Mouse (Mus musculus) liver, adult (tissue): ENCODE data around the gene Thrsp.

Experiments
- GATA4 ChIP-seq: IDR thresholded peaks from 2 replicates; pipeline ENCODE4 v1.6.1; 2014; ENCODE audit warnings: mild to moderate bottlenecking, low read length; ENCODE audit not compliant: insufficient replicate concordance

Thrsp gene

GRCm38 (mm10) chr7:97391293-97392078, 26.0 kb downstream of the Thrsp start:
- TF ChIP-seq GATA4, result no peak

GRCm38 (mm10) chr7:97388541-97388940, 29.0 kb downstream of the Thrsp start:
- TF ChIP-seq GATA4, result no peak

DNA sequence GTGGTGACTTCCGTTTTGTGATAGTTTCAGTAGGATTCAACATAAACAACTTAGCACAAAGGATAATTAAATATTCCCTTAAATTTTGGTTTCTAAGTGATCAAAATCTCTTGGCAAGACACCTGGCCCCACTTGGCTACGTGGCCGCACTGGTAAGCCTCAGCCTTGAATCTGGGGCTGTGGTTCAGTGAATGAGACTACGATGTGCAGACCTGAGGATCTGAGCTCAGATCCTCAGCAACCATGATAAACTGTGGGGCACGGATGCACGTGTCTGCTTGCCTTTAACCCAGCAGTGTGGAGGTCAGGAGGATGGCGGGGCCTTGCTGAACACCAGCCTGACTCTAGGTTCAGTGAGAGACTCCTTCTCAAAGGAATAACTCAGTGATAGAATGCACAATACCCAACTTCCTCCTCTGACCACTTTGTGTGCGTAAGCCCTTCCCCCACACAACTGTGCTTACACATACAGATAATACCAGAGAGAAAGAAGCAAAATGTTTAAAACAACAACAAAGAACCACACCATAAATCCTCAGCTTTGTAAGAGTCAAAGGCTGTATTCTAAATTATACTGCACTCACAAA, 29.9 kb downstream of the Thrsp start:
- no peak for TF ChIP-seq GATA4

DNA sequence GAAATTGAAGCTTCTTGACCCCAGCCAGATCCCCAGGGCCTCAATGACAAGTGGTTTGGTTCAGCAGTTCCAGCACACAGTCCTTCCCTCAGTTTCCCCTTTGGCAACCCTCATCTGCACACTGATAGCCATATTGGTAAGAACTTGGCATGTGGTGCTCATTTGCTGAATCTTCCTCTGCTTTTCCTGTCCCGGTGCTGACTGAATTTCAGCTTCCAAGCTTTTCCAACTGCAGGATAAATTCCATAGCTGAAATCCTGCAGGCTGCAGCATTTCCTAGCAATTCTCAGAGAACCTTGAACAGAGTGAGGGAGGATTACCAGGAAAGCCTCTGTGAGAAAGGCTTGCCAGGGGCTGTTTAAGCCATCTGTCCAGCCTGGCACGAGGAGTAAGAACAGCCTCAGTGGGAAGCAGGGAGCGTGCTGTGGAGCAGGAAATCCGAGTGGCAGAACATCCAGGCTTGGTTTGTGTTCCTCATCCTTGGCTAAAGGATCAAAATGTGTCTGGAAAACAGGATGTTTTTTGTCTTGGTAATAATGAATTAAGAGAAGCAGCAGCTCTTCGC, 30.6 kb downstream of the Thrsp start:
- TF ChIP-seq GATA4, result no peak

- no peak for TF ChIP-seq GATA4
These were observed 31.3 kb downstream of the Thrsp start for GRCm38 (mm10) chr7:97386106-97386805.

DNA sequence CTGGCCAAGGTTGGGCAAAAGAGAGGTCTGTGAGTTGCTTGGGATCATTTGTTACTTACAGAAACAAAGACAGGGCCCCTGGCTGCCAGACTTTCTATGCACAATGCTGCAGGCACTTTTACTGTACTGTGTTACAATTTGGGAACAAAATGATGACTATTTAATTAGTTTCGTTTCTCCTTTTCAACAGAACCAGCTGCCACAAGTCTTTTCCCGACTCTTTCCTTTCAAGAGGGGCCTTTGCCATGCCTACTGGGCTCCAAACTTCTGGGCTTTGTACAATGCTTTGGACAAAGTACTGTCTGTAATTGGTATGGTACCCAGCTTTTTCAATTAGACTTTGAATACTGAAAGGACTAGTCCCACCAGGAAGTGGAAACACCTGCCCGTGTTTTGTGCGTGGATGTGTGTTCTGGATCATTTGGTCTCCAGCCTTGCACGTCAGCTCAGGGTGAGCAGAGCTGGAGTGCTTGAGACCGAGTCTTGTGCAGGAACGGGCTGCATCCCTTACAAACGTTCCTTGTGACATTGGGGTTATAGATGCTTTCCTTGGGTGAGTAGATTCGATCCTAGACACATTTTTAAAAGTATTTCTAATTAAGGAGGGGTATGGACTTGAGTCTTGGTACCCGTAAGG, 33.9 kb downstream of the Thrsp start:
- no peak for TF ChIP-seq GATA4

GRCm38 (mm10) chr7:97382661-97383060, 34.9 kb downstream of the Thrsp start:
- no peak for TF ChIP-seq GATA4

DNA sequence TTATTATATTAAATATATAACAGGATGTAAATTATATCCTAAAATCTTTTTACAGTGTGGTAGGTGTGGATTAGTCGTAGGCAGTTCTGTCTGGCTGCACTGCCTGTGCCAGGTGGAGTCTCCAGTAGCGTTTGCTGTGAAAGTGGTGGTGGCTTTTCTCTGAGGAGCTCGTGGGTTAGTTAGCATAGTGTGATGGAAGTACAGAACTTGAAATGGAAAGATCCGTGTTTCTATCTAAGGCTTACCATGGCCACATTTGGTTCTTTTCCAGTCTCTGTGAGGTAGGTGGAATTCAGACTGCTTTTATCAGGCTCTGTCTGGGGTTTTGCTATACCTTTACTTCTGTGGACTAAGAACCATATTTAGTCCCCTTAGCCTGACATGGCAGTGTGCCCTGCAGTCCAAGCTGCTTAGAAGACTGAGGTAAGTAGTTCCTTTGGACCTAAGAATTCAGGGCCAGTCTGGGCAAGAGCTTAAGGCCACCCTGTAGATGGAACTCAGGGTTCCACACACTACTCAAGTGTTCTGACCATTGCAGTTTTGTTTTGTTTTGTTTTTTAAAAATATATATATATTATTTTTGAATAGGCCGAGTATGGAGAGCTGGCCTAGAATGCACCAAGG, 36.9 kb downstream of the Thrsp start:
- no peak for TF ChIP-seq GATA4

DNA sequence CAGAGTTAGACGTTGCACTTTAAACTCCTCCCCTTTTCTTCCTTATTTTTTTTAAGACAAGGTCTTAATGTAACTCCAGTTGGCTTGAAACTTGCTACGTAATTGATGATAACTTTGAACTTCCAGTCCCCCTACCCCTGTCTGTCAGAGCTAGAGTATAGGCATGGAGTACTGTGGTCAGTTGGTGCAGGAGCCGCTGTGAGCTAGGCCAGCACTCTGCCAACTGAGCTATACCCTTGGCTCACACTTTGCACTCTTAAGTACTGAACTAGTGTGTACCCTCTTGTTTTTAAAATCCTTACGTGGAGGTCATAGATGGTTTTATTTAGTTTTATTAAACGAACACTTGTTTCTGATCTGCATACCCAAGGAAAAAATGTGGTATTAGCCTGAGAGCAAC, 38.2 kb downstream of the Thrsp start:
- no peak for TF ChIP-seq GATA4

DNA sequence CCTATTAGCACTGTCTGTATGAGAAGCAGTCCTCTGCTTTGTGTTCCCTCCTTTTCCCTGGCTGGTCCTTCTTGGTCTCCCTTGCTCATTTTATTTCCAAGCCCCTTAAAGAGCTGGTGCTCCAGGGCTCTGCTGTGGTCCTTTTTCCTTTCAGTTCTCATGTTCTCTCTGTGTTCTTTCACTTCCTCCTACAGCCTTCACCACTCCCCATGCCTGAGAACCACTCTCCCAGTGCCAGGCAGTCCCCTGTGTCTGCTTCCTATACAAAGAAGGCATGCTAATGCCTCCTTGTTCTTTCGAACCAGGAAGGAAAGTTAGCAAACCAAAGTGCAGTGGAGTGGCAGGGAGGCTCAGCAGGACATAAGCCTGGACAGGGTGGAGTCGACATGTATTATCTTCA, 41.6 kb downstream of the Thrsp start:
- TF ChIP-seq GATA4, result no peak

DNA sequence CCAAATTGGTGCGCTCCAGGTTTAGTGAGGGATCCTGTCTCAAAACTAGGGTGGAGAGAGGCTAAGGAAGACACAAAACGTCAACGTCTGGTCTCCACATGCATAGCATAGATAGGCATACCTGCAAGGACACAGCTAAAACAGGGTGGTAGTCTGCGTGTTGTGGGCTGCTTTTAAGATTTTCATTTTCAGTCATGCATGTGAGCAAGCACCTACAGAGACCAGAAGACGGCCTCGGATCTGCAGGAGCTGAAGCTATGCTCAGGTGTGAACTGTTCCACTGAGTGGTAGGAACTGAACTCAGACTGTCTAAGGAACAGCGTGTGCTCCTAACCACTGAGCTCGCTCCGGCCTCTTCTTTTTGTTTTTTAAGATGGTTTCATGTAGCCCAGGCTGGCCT, 42.4 kb downstream of the Thrsp start:
- TF ChIP-seq GATA4, result no peak

DNA sequence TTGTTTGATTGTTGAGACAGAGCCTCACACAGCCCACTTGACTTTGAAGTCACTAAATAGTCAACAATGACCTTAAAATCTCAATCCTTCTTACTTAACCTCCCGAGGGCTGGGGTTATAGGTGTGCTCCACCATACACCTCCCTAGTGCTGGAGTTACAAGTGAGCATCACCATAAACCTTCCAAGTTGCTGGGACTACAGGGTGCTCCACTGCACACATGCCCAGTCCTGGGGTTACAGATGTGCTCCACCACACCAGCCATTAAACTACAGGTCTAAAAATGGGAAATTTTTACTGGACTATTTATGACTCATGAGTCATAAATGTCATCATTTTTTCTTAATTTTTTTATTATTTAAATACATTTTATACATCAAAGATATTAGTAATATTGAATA, 51.6 kb downstream of the Thrsp start:
- TF ChIP-seq GATA4, result no peak
